Mouse (Mus musculus) lung, postnatal 0 days (tissue): ENCODE results near the gene Ciz1. TPM values are rescaled to one million over a fixed set of nuclear protein-coding genes. Genes with fewer than 3 reads are reported as not detected.
A peak's percentile ranks its signal among the peaks of the same experiment; 100 is the strongest.

Experiments
- ATAC-seq: fragments of 200-750 bp; cut with Nextera tagmentation; 2 replicates; pipeline ENCODE4 v1.8.0; 2017; ENCODE audit warnings: moderate library complexity
- DNase-seq: peaks from one replicate; pipeline ENCODE4 v3.0.0-alpha.2; 2016; ENCODE audit warnings: low spot score
- H3K27ac ChIP-seq: fragments of 300-500 bp; sonication (generic); 2 replicates; pipeline ENCODE4 v1.5.1; 2014; ENCODE audit warnings: antibody characterized with exemption, mild to moderate bottlenecking, low read length, mixed read lengths
- H3K27me3 ChIP-seq: fragments of 300-500 bp; sonication (generic); replicated peaks from 2 replicates; pipeline ENCODE4 v1.6.1; 2014; ENCODE audit warnings: low read length, mixed read lengths; ENCODE audit not compliant: insufficient read depth
- H3K36me3 ChIP-seq: fragments of 300-500 bp; sonication (generic); 2 replicates; pipeline ENCODE4 v1.6.1; 2014; ENCODE audit warnings: low read length, mixed read lengths; ENCODE audit not compliant: insufficient read depth
- H3K4me1 ChIP-seq: fragments of 300-500 bp; sonication (generic); 2 replicates; pipeline ENCODE4 v1.6.1; 2014; ENCODE audit warnings: antibody characterized with exemption, low read depth, low read length, mixed read lengths; ENCODE audit not compliant: insufficient read depth
- H3K4me2 ChIP-seq: fragments of 300-500 bp; sonication (generic); replicated peaks from 2 replicates; pipeline ENCODE4 v1.6.1; 2014; ENCODE audit warnings: low read depth, mild to moderate bottlenecking, low read length, moderate library complexity, mixed read lengths
- H3K4me3 ChIP-seq: fragments of 300-500 bp; sonication (generic); 2 replicates; pipeline ENCODE4 v1.5.1; 2014; ENCODE audit warnings: low read depth, low read length
- H3K9ac ChIP-seq: fragments of 300-500 bp; sonication (generic); replicated peaks from 2 replicates; pipeline ENCODE4 v1.6.1; 2014; ENCODE audit warnings: low read depth, mild to moderate bottlenecking
- H3K9me3 ChIP-seq: fragments of 300-500 bp; sonication (generic); 2 replicates; pipeline ENCODE4 v1.6.1; 2016; ENCODE audit warnings: low read length, mixed read lengths
- CTCF ChIP-seq: IDR thresholded peaks from 2 replicates; pipeline ENCODE4 v1.5.1; 2016; ENCODE audit warnings: antibody characterized with exemption, mild to moderate bottlenecking
- EP300 ChIP-seq: IDR thresholded peaks from 2 replicates; pipeline ENCODE4 v1.6.1; 2016; ENCODE audit warnings: antibody characterized with exemption, mild to moderate bottlenecking, control low read depth
- WGBS: fragments of 180-500 bp; shearing (Covaris S2); extraction: QIAGEN DNeasy Blood & Tissue Kit; methylation state at CpG from one replicate; pipeline ENCODE4 v1.1.7; 2014; 5-methylcytosine and 5-hydroxymethylcytosine counted together
- polyA plus RNA-seq: library from polyadenylated mRNA; unstranded; fragments of >200 nt; fragmentation: Nextera tagmentation; extraction: Ambion mirVana; gene quantifications from 2 replicates; pipeline ENCODE4 v1.2.1, GENCODE M21; 2015

The Ciz1 gene
- polyA plus RNA-seq, 1 experiment from 2014 or later: 20.1 TPM

GRCm38 (mm10) chr2:32381141-32381774 lies 29.1 kb downstream of the Ciz1 start:
- WGBS: 1% methylated on average over 26 of the region's 27 CpGs
- Histone ChIP-seq H3K4me1 (peaks cover 11% of the 10 kb centered on the region; the same call in 1 of the 2 replicates), H3K4me2 (peak overlapping the region; percentile 99), H3K9me3 (no peaks in the 10 kb centered on the region), H3K4me3 (peak overlapping the region; percentile 57), H3K9ac (peak overlapping the region; percentile 43; the same call in 1 of the 2 replicates), H3K27me3 (no peaks in the 10 kb centered on the region), H3K27ac (no peak overlapping the region), H3K36me3 (peaks cover 6% of the 10 kb centered on the region; the same call in 1 of the 2 replicates)
- TF ChIP-seq CTCF (no peak), EP300 (no peak)
- DNase-seq (no peak), ATAC-seq (peak; percentile 48)

DNA sequence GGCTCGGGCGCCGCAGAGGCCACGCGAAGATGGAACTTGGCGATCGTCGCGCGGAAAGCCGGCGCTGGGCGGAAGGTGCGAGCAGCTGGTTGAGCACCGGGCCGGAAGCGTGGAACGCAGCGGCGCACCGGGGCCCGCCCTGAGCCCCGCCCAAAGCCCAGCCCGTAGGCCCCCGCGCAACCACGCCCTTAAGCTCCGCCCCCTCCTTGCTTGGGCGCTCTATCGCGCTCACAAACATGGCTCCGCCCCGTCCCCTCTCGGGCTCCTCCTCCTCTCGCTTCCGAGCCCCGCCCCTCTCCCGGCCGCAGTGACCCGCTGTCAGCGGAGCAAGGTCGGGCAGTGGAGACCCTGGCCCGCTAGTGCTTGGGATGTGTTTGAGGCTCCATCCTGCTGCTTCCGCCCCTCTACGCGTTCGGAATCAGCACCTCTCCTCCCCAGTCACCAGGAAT lies 29.7 kb downstream of the Ciz1 start, which contains the start of gene 1110008P14Rik:
Gene 1110008P14Rik, minus strand, starts transcription at position 164 of the 449 bp plus-strand sequence.
- H3K9ac ChIP-seq: peak within 1 kb of the TSS; percentile 43; the same call in 1 of the 2 replicates
- ATAC-seq (peak; percentile 96), DNase-seq (peak; percentile 97)
- WGBS: 0% methylated on average over 23 of the region's 47 CpGs
- peak within 1 kb of the TSS; percentile 57 for H3K4me3 ChIP-seq
- H3K27me3 ChIP-seq: no peaks in the 10 kb centered on the region
- H3K9me3 ChIP-seq: no peaks in the 10 kb centered on the region
- H3K4me2 ChIP-seq: peak within 1 kb of the TSS; percentile 99
- peaks cover 6% of the 10 kb centered on the region; the same call in 1 of the 2 replicates for H3K36me3 ChIP-seq
- TF ChIP-seq EP300 (no peak), CTCF (no peak)
- H3K27ac ChIP-seq: no peak within 1 kb of the TSS
- H3K4me1 ChIP-seq: peaks cover 11% of the 10 kb centered on the region; the same call in 1 of the 2 replicates

DNA sequence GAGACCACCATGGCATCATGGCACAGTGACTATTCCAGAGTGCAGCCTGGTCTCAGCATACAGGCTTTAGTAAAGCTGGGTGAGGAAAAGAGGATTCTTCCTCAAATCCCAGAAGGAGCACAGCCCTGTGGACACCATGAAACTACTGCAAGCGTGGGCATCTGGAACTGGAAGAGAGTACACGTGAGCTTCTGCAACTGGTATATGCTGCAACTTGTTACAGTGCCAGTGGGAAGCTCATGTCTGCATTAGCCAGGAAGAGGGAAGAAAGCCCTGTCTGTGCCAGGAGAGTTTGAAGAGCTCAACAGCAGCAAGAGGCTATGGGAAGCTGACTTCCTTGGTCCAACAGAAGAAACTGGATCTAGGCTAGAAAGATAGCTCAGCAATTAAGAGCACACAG lies 30.6 kb downstream of the Ciz1 start:
- Histone ChIP-seq H3K36me3 (0 out of 2 replicates have a peak, but pooled peaks cover 6% of the 10 kb centered on the region), H3K9ac (no peak overlapping the region), H3K4me3 (no peak overlapping the region), H3K4me1 (peaks cover 11% of the 10 kb centered on the region; the same call in 1 of the 2 replicates), H3K4me2 (no peak overlapping the region), H3K9me3 (no peaks in the 10 kb centered on the region), H3K27me3 (no peaks in the 10 kb centered on the region), H3K27ac (no peak overlapping the region)
- no peak for ATAC-seq
- no peak for DNase-seq
- TF ChIP-seq CTCF: no peak
- no peak for TF ChIP-seq EP300
- 74% methylated on average over 2 of the region's 2 CpGs for WGBS

DNA sequence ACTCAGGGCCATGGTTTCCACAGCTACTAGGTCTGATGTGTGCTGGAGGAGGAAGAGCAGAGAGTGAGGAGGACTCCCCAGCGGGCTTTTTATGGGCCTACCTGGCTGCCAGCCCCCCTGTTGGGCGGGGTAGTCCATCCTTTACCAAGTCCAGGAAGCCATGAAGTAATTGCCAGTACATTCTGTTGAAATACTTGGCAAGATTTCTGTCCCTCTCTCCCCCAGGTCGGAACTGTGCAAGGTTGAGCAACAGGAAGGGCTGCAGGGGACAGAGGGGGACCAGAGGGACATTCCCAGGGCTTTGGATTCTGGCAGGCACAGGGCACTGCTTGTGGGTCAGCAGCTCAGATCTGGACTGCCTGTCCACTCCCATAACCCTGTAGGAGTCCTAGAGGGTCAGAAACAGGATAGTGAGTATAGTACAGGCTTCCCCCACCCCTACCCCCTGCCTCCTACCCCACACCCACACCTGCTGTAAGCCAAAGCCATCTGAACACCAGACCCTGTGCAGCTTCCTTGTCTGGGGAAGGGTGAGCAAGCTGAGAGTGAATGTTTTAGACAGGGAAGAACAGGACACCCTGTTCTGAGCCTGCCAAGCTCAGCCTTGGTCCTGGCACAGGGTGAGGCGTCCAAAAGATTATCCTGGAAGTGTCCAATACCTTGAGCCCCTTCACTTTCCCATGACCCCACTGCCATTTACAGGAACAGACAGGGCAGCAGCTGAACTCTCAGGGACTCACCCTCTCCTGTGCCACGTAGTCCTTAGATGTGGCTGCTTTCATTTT lies 35.8 kb downstream of the Ciz1 start, which contains the start of gene Lcn2:
Gene Lcn2, minus strand, starts transcription at position 547 of the 785 bp plus-strand sequence.
- no peak within 1 kb of the TSS for H3K4me3 ChIP-seq
- ATAC-seq (peak; percentile 70), DNase-seq (peak; percentile 80)
- H3K9ac ChIP-seq: no peak within 1 kb of the TSS
- TF ChIP-seq EP300 (peak; percentile 69), CTCF (no peak)
- H3K4me1 ChIP-seq: peaks cover 4% of the 10 kb centered on the region; the same call in 1 of the 2 replicates
- H3K9me3 ChIP-seq: no peaks in the 10 kb centered on the region
- H3K27ac ChIP-seq: peak within 1 kb of the TSS; percentile 51; the same call in 1 of the 2 replicates
- no peaks in the 10 kb centered on the region for H3K36me3 ChIP-seq
- 32% methylated on average over 5 of the region's 5 CpGs for WGBS
- peak within 1 kb of the TSS; percentile 28 for H3K4me2 ChIP-seq
- no peaks in the 10 kb centered on the region for H3K27me3 ChIP-seq

DNA sequence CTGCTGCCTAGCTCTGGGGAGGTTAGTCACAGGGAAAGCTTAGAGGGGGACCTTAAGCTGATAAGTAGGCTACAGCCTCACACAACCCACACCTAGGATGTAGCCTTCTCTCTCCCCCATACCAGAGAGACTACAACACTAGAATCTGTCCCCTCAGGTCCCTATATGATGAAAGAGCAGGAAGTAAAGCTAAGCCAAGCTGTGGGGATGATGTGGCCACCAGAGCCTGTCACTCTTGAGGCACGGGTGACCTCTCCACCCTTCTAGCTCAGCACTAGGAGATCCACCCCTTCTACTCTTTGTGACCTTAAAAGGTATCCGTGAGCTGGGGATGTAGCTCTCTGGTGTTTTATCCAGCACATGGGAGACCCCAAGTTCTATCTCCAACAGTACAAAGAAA lies 37.0 kb downstream of the Ciz1 start:
- Histone ChIP-seq H3K27me3 (no peaks in the 10 kb centered on the region), H3K27ac (peak overlapping the region; percentile 1; the same call in 1 of the 2 replicates), H3K4me3 (no peak overlapping the region), H3K4me1 (peaks cover 4% of the 10 kb centered on the region; the same call in 1 of the 2 replicates), H3K9me3 (no peaks in the 10 kb centered on the region), H3K36me3 (no peaks in the 10 kb centered on the region), H3K4me2 (no peak overlapping the region), H3K9ac (no peak overlapping the region)
- DNase-seq: no peak
- ATAC-seq: no peak
- 56% methylated on average over 2 of the region's 2 CpGs for WGBS
- TF ChIP-seq CTCF: no peak
- TF ChIP-seq EP300: no peak

DNA sequence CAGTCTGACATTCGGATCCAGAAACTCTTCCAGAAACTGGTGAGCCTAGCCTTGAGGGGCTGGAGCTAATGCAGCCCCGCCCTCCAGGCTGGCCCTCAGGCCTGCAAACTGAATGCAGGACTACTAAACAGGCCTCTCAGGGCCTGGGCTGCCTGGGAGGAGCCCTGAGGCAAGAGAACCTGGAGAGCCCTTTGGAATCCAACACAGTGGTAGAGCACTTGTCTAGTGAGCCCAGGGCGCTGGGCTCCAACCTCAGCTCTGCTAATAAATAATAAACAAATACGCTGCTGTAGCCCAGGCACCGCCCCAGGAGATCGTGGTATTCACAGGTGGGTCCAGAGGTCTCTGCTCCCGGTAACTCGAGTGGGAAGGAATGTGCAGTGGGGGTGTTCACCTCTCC lies 38.7 kb downstream of the Ciz1 start:
- peak overlapping the region; percentile 27 for H3K27ac ChIP-seq
- peak; percentile 8; the same call in 1 of the 2 replicates for ATAC-seq
- no peak overlapping the region for H3K4me3 ChIP-seq
- H3K27me3 ChIP-seq: no peaks in the 10 kb centered on the region
- peaks cover 4% of the 10 kb centered on the region; the same call in 1 of the 2 replicates for H3K4me1 ChIP-seq
- peak; percentile 53 for DNase-seq
- no peak for TF ChIP-seq CTCF
- no peak for TF ChIP-seq EP300
- H3K9ac ChIP-seq: no peak overlapping the region
- no peak overlapping the region for H3K4me2 ChIP-seq
- no peaks in the 10 kb centered on the region for H3K36me3 ChIP-seq
- no peaks in the 10 kb centered on the region for H3K9me3 ChIP-seq
- WGBS: 54% methylated on average over 8 of the region's 8 CpGs
